Mouse (Mus musculus): ENCODE measurements around the gene A630095N17Rik.
"Not testable (repeated sequence)": the region's sequence is repeated elsewhere in the genome, so short reads cannot be mapped to it uniquely, and the experiment has no call there.

Gene A630095N17Rik

GRCm38 (mm10) chr1:75244175-75244826 is 12.4 kb upstream of the A630095N17Rik start:
- DNase-seq (ENCODE audit: low spot score in 2 of 2): no peak

GRCm38 (mm10) chr1:75243411-75243810 is 11.5 kb upstream of the A630095N17Rik start:
- DNase-seq (ENCODE audit: low spot score in 2 of 2): no peak

- DNase-seq (ENCODE audit: low spot score in 2 of 2): no peak
Observed at GRCm38 (mm10) chr1:75239591-75239990, 7.7 kb upstream of the A630095N17Rik start.

GRCm38 (mm10) chr1:75236117-75237050 is 4.5 kb upstream of the A630095N17Rik start, which contains the start of gene Dnajb2:
Gene Dnajb2, plus strand, starts transcription at chr1:75236406.
- DNase-seq (ENCODE audit: low spot score in 2 of 2): peak; percentile 40 to 57

GRCm38 (mm10) chr1:75234606-75235005 is 2.7 kb upstream of the A630095N17Rik start:
- peak; percentile 56 to 62 for DNase-seq (ENCODE audit: low spot score in 2 of 2)

GRCm38 (mm10) chr1:75232489-75232888 is 587 bp upstream of the A630095N17Rik start:
- not testable (repeated sequence) for DNase-seq (ENCODE audit: low spot score in 2 of 2)

GRCm38 (mm10) chr1:75231224-75231623 is 678 bp downstream of the A630095N17Rik start:
- no peak for DNase-seq (ENCODE audit: low spot score in 2 of 2)

GRCm38 (mm10) chr1:75230335-75230994 is 1.4 kb downstream of the A630095N17Rik start:
- DNase-seq (ENCODE audit: low spot score in 2 of 2): no peak

GRCm38 (mm10) chr1:75229158-75229557 is 2.7 kb downstream of the A630095N17Rik start:
- no peak for DNase-seq (ENCODE audit: low spot score in 2 of 2)

- DNase-seq (ENCODE audit: low spot score in 2 of 2): no peak
Observed at GRCm38 (mm10) chr1:75227653-75228052, 4.2 kb downstream of the A630095N17Rik start.

GRCm38 (mm10) chr1:75226138-75226537 is 5.8 kb downstream of the A630095N17Rik start:
- DNase-seq (ENCODE audit: low spot score in 2 of 2): no peak

GRCm38 (mm10) chr1:75225473-75225872 is 6.4 kb downstream of the A630095N17Rik start:
- DNase-seq (ENCODE audit: low spot score in 2 of 2): no peak

- DNase-seq (ENCODE audit: low spot score in 2 of 2): no peak
Observed at GRCm38 (mm10) chr1:75223532-75223931, 8.4 kb downstream of the A630095N17Rik start.

- DNase-seq (ENCODE audit: low spot score in 2 of 2): peak; percentile 47 to 61
Observed at GRCm38 (mm10) chr1:75222926-75223325, 9.0 kb downstream of the A630095N17Rik start.

- no peak for DNase-seq (ENCODE audit: low spot score in 2 of 2)
Observed at GRCm38 (mm10) chr1:75221538-75221937, 10.4 kb downstream of the A630095N17Rik start.

- peak; percentile 31 to 47 for DNase-seq (ENCODE audit: low spot score in 2 of 2)
Observed at GRCm38 (mm10) chr1:75219531-75219930, 12.4 kb downstream of the A630095N17Rik start, which contains the start of gene Tuba4a. Gene Tuba4a, minus strand, starts transcription at chr1:75219865.

GRCm38 (mm10) chr1:75219078-75219477 is 12.8 kb downstream of the A630095N17Rik start:
- peak; percentile 93 to 98 for DNase-seq (ENCODE audit: low spot score in 2 of 2)

- peak; percentile 63 to 66 for DNase-seq (ENCODE audit: low spot score in 2 of 2)
Observed at GRCm38 (mm10) chr1:75218227-75219001, 13.5 kb downstream of the A630095N17Rik start.

GRCm38 (mm10) chr1:75217893-75218226 is 14.0 kb downstream of the A630095N17Rik start:
- no peak for DNase-seq (ENCODE audit: low spot score in 2 of 2)

- no peak for DNase-seq (ENCODE audit: low spot score in 2 of 2)
Observed at GRCm38 (mm10) chr1:75216797-75217585, 14.9 kb downstream of the A630095N17Rik start.
